Mouse (Mus musculus) heart, embryonic 13.5 days (tissue): ENCODE measurements around the gene Akap2. TPM values are rescaled to one million over a fixed set of nuclear protein-coding genes. Genes with fewer than 3 reads are reported as not detected.

Source experiments
- ATAC-seq: fragments of 200-750 bp; cut with Nextera tagmentation; 2 replicates; pipeline ENCODE4 v1.8.0; 2017; ENCODE audit warnings: moderate TSS enrichment; ENCODE audit not compliant: insufficient number of reproducible peaks, low FRiP score, low TSS enrichment; ENCODE audit errors: extremely low read depth
- H3K27ac ChIP-seq: fragments of 300-500 bp; sonication (generic); replicated peaks from 2 replicates; pipeline ENCODE4 v1.5.1; 2015; ENCODE audit warnings: moderate library complexity, mild to moderate bottlenecking, inconsistent platforms
- H3K27me3 ChIP-seq: fragments of 300-500 bp; sonication (generic); replicated peaks from 2 replicates; pipeline ENCODE4 v1.6.1; 2015; ENCODE audit warnings: mild to moderate bottlenecking, inconsistent platforms
- H3K36me3 ChIP-seq: fragments of 300-500 bp; sonication (generic); 2 replicates; pipeline ENCODE4 v1.6.1; 2015; ENCODE audit warnings: mild to moderate bottlenecking, inconsistent platforms
- H3K4me1 ChIP-seq: fragments of 300-500 bp; sonication (generic); 2 replicates; pipeline ENCODE4 v1.6.1; 2015; ENCODE audit warnings: inconsistent platforms
- H3K4me2 ChIP-seq: fragments of 300-500 bp; sonication (generic); 2 replicates; pipeline ENCODE4 v1.6.1; 2015; ENCODE audit warnings: inconsistent platforms, mild to moderate bottlenecking, moderate library complexity
- H3K4me3 ChIP-seq: fragments of 300-500 bp; sonication (generic); 2 replicates; pipeline ENCODE4 v1.5.1; 2015; ENCODE audit warnings: moderate library complexity, mild to moderate bottlenecking, inconsistent platforms
- H3K9ac ChIP-seq: fragments of 300-500 bp; sonication (generic); 2 replicates; pipeline ENCODE4 v1.6.1; 2015; ENCODE audit warnings: inconsistent platforms, mild to moderate bottlenecking, moderate library complexity
- H3K9me3 ChIP-seq: fragments of 300-500 bp; sonication (generic); 2 replicates; pipeline ENCODE4 v1.6.1; 2016; ENCODE audit warnings: inconsistent platforms
- WGBS: fragments of 180-500 bp; shearing (Covaris S2); methylation state at CpG from one replicate; pipeline ENCODE4 v1.1.7; 2015; ENCODE audit warnings: mixed read lengths; 5-methylcytosine and 5-hydroxymethylcytosine counted together
- polyA plus RNA-seq: library from polyadenylated mRNA; unstranded; fragments of >200 nt; fragmentation: Nextera tagmentation; extraction: Ambion mirVana; gene quantifications from 2 replicates; pipeline ENCODE4 v1.2.1, GENCODE M21; 2015

Gene Akap2
- polyA plus RNA-seq, 1 experiment from 2014 or later, result 43.1 TPM

DNA sequence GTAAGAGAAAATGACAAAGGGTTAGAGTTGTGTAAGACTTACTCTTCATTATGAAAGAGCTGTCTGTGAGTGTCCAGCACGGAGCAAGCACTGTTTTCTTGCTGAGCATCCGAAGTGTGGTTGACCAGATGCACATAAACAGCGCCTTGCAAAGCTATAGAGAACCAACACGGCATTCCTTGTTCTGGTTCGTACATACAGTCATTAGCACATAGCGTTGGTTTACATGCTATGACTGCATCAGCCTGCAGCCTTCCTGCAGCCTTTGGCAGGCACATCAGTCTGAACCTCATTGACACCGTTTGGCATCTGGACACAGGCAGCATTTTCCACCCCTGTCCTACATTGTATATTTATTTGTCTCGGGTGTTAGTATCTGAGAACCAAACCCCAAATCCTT is 98.7 kb downstream of the Akap2 start:
- no peak overlapping the region for H3K9ac ChIP-seq
- H3K36me3 ChIP-seq, result peaks cover 20% of the 10 kb centered on the region
- H3K27me3 ChIP-seq, result no peaks in the 10 kb centered on the region
- peaks cover 36% of the 10 kb centered on the region for H3K4me1 ChIP-seq
- H3K4me3 ChIP-seq, result no peak overlapping the region
- no peak overlapping the region for H3K27ac ChIP-seq
- WGBS, result 86% methylated on average over 8 of the region's 8 CpGs
- no peaks in the 10 kb centered on the region for H3K9me3 ChIP-seq
- no peak overlapping the region for H3K4me2 ChIP-seq
- no peak for ATAC-seq

DNA sequence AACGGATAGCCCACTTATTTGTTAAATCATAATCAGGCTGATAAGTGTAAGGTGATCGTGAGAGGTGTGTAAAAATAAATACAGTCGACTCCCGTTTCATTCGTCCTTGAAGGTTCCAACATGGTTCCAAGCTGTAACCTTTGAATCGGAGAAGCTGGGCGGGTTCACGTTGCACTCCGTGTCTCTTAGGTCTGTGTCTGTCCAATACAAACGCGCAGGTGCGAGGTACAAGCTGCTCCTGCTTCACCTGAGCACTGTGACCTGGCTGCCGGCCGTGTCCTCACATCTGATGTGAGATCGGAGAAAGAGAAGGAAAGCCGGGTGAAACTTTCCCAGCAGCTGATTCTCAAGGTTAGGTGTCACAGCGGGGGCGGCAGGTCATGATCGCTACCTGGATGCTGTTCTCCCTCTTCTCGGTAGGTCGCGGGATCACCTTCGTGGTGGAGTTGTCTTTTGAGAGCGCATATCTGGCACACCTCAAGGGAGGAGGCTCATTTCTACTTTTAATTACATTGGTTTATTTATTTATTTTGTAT is 103.5 kb downstream of the Akap2 start:
- 75% methylated on average over 24 of the region's 24 CpGs for WGBS
- peak overlapping the region; percentile 62; the same call in 1 of the 2 replicates for H3K27ac ChIP-seq
- H3K4me2 ChIP-seq, result no peak overlapping the region
- no peaks in the 10 kb centered on the region for H3K9me3 ChIP-seq
- peak overlapping the region; percentile 64; the same call in 1 of the 2 replicates for H3K9ac ChIP-seq
- H3K4me3 ChIP-seq, result no peak overlapping the region
- peaks cover 52% of the 10 kb centered on the region for H3K4me1 ChIP-seq
- peaks cover 19% of the 10 kb centered on the region for H3K36me3 ChIP-seq
- H3K27me3 ChIP-seq, result no peaks in the 10 kb centered on the region
- ATAC-seq, result no peak

DNA sequence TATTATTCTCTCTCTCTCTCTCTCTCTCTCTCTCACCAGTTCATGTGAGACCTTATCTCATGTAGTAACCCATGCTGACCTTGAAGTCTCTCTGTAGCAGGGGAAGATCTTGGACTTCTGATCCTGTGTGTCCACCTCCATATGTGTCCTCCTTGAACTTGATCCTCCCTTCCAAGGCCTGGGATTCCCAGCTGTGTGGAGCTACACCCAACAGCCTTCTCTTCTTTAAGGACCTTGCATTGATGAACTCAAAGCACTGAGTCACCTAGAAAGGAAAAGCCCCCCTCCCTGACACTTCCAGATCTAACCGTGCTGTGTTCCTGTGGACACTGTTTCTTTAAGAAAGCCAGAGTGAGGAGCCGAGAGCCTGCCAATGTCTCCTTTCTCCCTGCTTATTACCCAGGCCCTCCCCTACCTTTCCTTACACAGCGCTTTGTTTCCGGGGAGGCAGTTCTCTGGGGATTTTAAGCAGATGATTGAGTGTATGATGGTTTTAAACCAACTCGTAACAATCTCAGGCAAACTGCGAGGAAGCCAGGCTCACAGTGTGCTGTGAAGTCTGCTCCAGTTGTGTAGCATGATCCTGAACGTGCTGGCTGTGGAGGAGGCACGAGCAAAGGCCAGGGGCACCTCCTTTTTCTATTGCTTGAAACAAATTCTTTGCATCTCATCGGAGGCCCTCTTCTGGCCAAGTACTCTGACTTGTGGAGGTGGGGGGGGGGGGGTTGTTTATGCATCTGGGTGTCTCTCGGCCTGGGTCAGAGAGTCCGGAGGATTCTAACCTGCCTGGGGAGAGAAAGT is 104.3 kb downstream of the Akap2 start:
- H3K27ac ChIP-seq, result peak overlapping the region; percentile 62
- ATAC-seq, result no peak
- H3K27me3 ChIP-seq, result no peaks in the 10 kb centered on the region
- peak overlapping the region; percentile 64 for H3K9ac ChIP-seq
- H3K4me1 ChIP-seq, result peaks cover 55% of the 10 kb centered on the region
- H3K9me3 ChIP-seq, result no peaks in the 10 kb centered on the region
- no peak overlapping the region for H3K4me3 ChIP-seq
- 26% methylated on average over 11 of the region's 11 CpGs for WGBS
- H3K36me3 ChIP-seq, result peaks cover 22% of the 10 kb centered on the region
- peak overlapping the region; percentile 40 for H3K4me2 ChIP-seq

DNA sequence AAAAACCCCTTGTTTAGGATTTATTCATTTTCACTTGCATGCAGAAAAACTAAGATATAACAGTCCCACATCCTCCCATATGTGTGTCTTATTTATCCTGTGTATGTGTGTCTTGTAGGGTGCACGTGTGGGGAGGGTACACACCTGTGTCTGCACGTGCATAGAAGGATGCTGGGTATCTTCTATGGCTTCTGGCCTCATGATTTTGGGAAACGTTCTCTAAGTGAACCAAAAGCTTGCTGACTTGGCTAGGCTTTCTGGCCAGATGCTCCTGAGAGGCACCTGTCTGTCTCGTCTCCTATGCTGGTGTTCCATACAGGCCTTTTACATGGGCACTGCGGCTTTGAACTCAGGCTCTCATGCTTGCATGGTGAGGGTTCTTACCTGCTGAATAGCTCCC is 105.2 kb downstream of the Akap2 start:
- peaks cover 60% of the 10 kb centered on the region for H3K4me1 ChIP-seq
- H3K27ac ChIP-seq, result no peak overlapping the region
- no peaks in the 10 kb centered on the region for H3K27me3 ChIP-seq
- H3K36me3 ChIP-seq, result peaks cover 17% of the 10 kb centered on the region
- ATAC-seq, result no peak
- no peak overlapping the region for H3K4me2 ChIP-seq
- no peak overlapping the region for H3K9ac ChIP-seq
- WGBS, result 81% methylated on average over 5 of the region's 5 CpGs
- H3K4me3 ChIP-seq, result no peak overlapping the region
- no peaks in the 10 kb centered on the region for H3K9me3 ChIP-seq

DNA sequence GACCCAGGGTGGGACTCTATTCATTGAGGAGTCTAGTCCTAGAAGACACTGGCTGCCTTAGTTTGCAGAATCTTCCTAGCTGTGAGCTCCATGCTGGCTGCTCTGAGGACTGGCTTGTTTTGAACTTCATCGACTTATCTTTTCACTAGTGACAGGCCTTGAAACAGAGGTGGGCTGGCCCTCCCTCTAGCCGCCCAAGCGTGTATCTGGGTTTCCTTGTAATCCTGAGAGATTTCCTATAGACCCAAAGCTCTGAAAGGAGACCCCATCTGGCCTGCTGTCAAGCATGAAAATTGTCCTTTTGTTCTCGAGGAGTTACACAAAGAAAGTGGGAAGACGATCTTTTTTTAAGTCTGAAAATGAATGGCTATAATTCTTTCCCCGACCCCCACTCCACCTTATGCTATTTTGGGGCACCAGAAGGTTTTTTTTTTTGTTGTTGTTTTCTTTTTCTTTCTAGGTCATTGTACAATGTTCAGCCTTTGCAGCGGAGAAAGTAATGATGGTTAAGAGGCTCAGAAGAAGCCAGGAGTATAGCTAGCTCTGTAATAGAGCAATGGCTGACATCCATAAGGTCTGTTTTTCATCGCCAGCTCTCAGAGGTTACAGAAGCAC is 107.3 kb downstream of the Akap2 start:
- Histone ChIP-seq H3K36me3 (peaks cover 14% of the 10 kb centered on the region; the same call in 1 of the 2 replicates), H3K27ac (peak overlapping the region; percentile 62), H3K4me2 (no peak overlapping the region), H3K9ac (peak overlapping the region; percentile 50), H3K4me3 (no peak overlapping the region), H3K9me3 (no peaks in the 10 kb centered on the region), H3K4me1 (peaks cover 81% of the 10 kb centered on the region), H3K27me3 (no peaks in the 10 kb centered on the region)
- WGBS, result 41% methylated on average over 8 of the region's 8 CpGs
- no peak for ATAC-seq

DNA sequence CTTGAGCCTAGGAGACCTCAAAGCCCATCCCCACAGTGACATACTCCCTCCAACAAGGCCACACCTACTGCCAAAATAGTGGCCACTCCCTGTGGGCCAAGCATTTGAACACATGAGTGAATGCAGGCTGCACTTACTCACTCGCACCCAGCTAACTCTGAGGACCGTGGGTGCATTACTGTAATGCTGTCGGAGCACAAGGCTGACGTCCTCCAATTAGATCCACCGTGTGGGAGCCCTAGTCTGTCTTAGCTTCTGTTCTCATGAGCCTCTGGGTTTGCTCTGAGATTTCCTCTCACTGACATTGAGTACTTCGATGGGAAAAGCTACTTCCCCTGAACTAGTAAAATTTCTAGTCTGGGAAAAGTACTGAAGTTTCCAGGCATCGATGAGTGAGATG is 108.8 kb downstream of the Akap2 start:
- Histone ChIP-seq H3K27ac (no peak overlapping the region), H3K4me3 (no peak overlapping the region), H3K4me1 (peaks cover 84% of the 10 kb centered on the region), H3K9ac (no peak overlapping the region), H3K36me3 (peaks cover 10% of the 10 kb centered on the region; the same call in 1 of the 2 replicates), H3K27me3 (no peaks in the 10 kb centered on the region), H3K9me3 (no peaks in the 10 kb centered on the region), H3K4me2 (no peak overlapping the region)
- 70% methylated on average over 7 of the region's 7 CpGs for WGBS
- no peak for ATAC-seq

DNA sequence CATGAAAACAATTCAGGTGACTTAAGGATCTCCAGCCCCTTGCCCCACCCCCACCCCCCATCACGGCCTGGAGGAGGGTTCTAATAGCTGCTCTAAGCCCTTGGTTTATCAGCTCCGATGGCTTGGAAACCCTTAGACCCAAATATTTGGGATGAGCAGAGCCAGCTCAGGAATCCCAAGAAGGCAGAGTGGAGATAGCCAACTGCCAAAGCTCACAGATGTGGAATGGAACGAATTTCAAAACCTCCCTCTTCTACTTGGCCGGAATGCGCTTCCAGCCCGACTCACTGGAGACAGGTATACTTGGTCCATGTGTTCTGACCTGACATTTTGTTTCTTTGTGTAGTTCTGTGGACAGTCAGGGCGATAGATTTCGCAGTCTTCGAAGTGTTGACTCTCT is 111.7 kb downstream of the Akap2 start:
- peaks cover 10% of the 10 kb centered on the region; the same call in 1 of the 2 replicates for H3K36me3 ChIP-seq
- H3K27me3 ChIP-seq, result no peaks in the 10 kb centered on the region
- peaks cover 86% of the 10 kb centered on the region for H3K4me1 ChIP-seq
- H3K4me2 ChIP-seq, result no peak overlapping the region
- 47% methylated on average over 9 of the region's 9 CpGs for WGBS
- H3K9ac ChIP-seq, result no peak overlapping the region
- no peaks in the 10 kb centered on the region for H3K9me3 ChIP-seq
- H3K27ac ChIP-seq, result peak overlapping the region; percentile 45
- ATAC-seq, result no peak
- H3K4me3 ChIP-seq, result no peak overlapping the region

DNA sequence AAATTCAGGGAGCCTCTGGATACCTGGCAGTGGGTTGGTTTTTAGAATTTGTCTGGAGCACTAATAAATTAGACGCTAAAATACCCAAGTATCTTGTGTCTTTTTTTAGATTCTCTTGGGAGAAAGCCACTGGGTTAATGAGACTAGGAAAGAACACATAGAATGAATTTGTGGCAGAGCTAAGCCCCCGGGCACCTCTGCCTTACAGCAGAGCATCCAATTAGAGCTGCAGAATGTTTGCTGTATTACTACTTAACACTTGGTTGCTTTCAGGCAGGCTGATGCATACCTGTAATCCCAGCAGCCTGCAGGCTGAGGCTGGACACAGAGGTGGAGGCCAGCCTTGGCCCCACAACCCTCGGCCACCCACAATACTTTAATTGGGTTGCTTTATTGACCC is 112.3 kb downstream of the Akap2 start:
- Histone ChIP-seq H3K9me3 (no peaks in the 10 kb centered on the region), H3K4me3 (no peak overlapping the region), H3K36me3 (peaks cover 10% of the 10 kb centered on the region; the same call in 1 of the 2 replicates), H3K27ac (peak overlapping the region; percentile 45; the same call in 1 of the 2 replicates), H3K9ac (no peak overlapping the region), H3K4me2 (no peak overlapping the region), H3K4me1 (peaks cover 83% of the 10 kb centered on the region), H3K27me3 (no peaks in the 10 kb centered on the region)
- ATAC-seq, result no peak
- WGBS, result 71% methylated on average over 3 of the region's 3 CpGs

DNA sequence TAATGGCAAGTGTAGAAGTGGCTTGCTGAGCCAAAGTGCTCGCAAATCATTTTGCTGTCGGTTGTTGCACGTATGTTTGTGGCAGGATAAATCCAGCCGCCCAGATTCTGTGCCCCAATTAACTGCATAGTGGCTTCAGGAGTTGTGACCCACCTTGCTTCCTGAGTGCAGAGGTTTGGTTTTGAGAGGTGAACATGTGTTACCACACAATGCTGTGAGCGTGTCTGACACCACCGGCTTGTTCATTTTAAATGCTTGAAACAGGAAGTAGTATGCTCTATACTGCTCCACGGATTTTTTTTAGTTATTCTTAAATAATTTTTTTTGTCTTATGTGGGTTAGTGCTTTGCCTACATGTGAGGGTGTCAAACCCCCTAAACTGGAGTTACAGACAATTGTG is 114.9 kb downstream of the Akap2 start:
- Histone ChIP-seq H3K36me3 (no peaks in the 10 kb centered on the region), H3K4me3 (no peak overlapping the region), H3K4me1 (peaks cover 81% of the 10 kb centered on the region), H3K27me3 (no peaks in the 10 kb centered on the region), H3K4me2 (no peak overlapping the region), H3K27ac (peak overlapping the region; percentile 37; the same call in 1 of the 2 replicates), H3K9ac (no peak overlapping the region), H3K9me3 (no peaks in the 10 kb centered on the region)
- WGBS, result 54% methylated on average over 7 of the region's 7 CpGs
- no peak for ATAC-seq

DNA sequence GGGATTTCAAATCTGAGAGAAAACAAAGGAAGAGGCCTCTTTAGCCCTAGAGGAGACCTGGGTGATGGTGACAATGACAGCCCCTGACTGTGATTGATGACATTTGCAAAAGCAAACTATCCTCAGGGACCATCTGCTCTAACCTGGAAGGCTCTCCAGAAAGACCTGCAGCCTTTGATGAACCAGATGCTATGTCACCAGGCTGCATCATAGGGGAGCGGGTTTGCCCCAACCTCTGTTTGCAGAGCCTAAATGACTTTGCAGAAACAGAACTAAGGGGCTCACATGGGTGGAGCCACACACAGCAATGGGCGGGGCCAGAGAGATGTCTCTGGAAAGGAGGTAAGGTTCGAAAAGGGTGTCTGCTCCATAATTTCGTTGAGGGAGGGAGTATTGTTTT is 115.6 kb downstream of the Akap2 start:
- no peaks in the 10 kb centered on the region for H3K9me3 ChIP-seq
- no peak overlapping the region for H3K4me2 ChIP-seq
- no peaks in the 10 kb centered on the region for H3K36me3 ChIP-seq
- H3K4me3 ChIP-seq, result no peak overlapping the region
- ATAC-seq, result no peak
- WGBS, result 65% methylated on average over 4 of the region's 4 CpGs
- peak overlapping the region; percentile 37; the same call in 1 of the 2 replicates for H3K27ac ChIP-seq
- H3K9ac ChIP-seq, result no peak overlapping the region
- H3K4me1 ChIP-seq, result peaks cover 79% of the 10 kb centered on the region
- no peaks in the 10 kb centered on the region for H3K27me3 ChIP-seq

DNA sequence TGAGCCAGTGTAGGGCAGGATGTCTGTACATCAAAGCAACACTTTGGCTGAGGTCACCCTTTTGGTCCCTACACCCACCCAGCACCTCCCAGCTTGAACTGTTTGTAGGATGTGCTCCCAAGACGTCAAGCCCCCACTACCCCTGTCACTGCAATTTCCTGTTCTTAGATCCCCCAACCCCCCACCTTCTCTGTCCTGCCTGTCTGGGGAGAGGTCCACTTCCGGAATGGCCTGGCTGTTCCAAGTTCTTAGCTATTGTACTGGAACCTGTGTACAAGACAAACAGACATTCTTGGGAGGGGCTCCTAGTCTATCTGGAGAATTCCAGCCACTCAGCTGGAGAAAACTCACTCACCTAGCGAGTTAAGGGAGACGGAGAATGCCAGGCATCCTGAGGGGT is 116.7 kb downstream of the Akap2 start:
- peak overlapping the region; percentile 43 for H3K27ac ChIP-seq
- no peaks in the 10 kb centered on the region for H3K36me3 ChIP-seq
- no peaks in the 10 kb centered on the region for H3K9me3 ChIP-seq
- H3K4me3 ChIP-seq, result no peak overlapping the region
- peaks cover 74% of the 10 kb centered on the region for H3K4me1 ChIP-seq
- no peak for ATAC-seq
- no peaks in the 10 kb centered on the region for H3K27me3 ChIP-seq
- H3K9ac ChIP-seq, result no peak overlapping the region
- WGBS, result 35% methylated on average over 4 of the region's 4 CpGs
- no peak overlapping the region for H3K4me2 ChIP-seq
